Mouse (Mus musculus) layer of hippocampus, adult 8-10 months (tissue): ENCODE results near the gene Icam5. TPM values are rescaled to one million over a fixed set of nuclear protein-coding genes. Genes with fewer than 3 reads are reported as not detected.
A peak's percentile ranks its signal among the peaks of the same experiment; 100 is the strongest.
"Not testable (repeated sequence)": the region's sequence is repeated elsewhere in the genome, so short reads cannot be mapped to it uniquely, and the experiment has no call there.

Experiments
- DNase-seq, 2 experiments: peaks; one replicate each; pipeline ENCODE4 v3.0.0; 2022; ENCODE audit warnings: low spot score in 2 of 2
- total RNA-seq, 4 experiments: library from RNA; stranded (reverse); gene quantifications; 2 replicates each; pipeline ENCODE4 v1.2.4; 2022

The Icam5 gene
- total RNA-seq, result 100 to 1,000 TPM; 302 to 315 (median 304) TPM

DNA sequence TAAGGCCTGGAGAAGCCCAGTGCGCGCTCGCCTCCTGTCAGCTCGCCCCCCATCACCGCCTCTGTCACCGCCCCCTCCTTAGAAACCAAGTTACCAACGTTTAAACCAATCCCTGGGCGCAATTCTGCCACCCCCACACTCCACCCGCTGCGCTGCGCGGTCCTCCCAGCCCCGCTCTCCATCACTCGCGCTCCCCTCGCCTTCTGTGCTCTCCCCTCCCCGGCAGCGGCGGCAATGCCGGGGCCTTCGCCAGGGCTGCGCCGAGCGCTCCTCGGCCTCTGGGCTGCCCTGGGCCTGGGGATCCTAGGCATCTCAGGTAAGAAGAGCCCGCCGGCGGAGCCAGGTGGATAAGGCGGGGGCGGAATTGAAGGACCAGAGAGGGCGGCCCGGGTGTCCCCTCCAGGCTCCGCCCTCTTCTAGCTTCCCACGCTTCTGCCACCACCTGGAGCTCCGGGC, at the start of gene Icam5:
Gene Icam5, plus strand, starts transcription at position 178 of the 456 bp plus-strand sequence.
- DNase-seq, result peak; percentile 83 to 87

DNA sequence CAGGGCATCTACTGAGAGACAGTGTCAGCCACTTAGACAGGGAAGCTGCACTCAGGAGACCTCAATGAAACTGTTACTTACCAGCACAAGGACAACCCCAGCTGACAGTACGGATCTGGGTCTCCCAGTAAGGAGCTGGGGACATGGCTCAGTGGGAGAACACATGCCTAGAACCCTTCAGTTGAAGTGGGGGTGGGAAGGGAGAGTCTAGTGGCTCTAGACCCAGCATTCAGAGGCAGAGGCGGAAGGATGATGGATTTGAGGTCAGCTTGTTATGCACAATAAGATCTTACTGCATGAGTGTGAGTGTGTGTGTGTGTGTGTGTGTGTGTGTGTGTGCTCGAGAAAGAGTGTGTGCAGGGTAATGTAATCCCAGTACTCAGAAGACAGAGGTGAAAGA, 49.7 kb upstream of the Icam5 start:
- DNase-seq, result no peak

DNA sequence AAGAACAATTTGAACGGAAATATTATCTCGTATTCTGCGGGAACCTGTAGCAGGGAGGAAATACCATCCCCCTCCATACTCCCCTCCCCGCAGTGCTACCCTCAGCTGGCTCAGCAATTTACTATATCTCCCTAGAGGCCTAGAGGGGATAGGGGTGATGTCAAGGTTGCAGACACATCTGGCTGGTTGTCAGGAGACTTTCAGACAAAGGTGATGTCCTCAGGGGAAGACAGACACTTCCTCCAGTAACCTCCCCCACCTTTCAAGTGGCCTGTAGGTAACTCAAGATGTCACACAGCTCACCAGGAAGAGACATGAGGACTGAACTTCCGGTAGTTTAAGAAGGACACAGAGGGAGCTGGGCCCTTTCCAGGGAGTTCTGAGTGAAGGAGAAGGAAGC, 48.7 kb upstream of the Icam5 start:
- no peak for DNase-seq

DNA sequence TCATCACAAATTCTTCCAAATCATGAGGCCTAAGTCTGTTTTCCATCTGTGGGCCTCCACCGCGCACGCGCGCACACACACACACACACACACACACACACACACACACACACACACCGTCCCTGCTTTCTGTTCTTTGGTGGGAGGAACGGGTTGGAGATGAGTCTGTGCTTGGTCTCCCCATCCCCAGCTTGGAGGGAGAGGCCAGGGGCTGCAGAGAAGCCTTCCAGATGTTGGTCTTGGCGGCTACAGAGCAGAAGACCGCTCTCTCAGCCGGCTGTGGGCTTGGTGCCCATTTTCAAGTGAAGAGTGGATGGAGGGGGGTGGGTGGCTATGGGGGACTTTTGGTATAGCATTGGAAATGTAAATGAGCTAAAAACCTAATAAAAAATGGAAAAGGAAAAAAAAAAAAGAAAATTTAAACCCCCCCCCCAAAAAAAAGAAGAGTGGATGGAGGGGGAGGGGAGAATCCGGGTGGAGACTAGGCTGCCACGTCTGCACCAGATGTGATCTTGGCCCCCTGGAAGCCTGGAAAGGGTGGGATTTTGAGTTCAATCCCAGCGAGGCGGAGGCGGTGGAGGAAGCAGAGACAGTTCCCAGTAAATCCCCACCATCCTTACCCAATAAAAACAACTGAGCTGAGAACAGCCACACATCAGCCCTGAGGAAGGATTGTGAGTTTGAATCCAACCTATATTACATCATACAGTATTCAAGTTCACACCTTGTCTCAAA, 44.8 kb upstream of the Icam5 start:
- no peak for DNase-seq

- DNase-seq, result no peak
Measured at GRCm38 (mm10) chr9:20987953-20988352, 43.9 kb upstream of the Icam5 start.

DNA sequence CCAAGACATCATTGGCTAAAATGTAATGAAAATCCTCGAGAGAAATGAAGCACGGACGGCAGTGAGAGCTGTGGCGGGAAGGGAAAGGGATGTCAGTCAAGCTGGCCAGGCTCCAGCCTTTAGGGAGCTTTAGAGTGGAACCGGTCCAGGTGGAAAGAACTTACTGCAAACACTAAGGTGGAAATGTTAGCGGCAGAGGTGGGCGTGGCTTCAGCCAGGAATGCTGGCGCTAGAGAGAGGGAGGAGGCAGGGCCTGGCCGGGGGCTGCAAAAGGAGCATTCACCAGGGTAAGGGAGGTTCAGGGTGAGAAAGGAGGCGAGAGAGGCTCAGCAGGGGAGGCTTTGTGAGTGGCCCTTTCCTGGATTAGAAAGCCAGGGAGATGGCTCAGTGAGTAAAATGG, 41.0 kb upstream of the Icam5 start:
- DNase-seq, result no peak

- no peak for DNase-seq
Measured at GRCm38 (mm10) chr9:20991587-20991986, 40.3 kb upstream of the Icam5 start.

DNA sequence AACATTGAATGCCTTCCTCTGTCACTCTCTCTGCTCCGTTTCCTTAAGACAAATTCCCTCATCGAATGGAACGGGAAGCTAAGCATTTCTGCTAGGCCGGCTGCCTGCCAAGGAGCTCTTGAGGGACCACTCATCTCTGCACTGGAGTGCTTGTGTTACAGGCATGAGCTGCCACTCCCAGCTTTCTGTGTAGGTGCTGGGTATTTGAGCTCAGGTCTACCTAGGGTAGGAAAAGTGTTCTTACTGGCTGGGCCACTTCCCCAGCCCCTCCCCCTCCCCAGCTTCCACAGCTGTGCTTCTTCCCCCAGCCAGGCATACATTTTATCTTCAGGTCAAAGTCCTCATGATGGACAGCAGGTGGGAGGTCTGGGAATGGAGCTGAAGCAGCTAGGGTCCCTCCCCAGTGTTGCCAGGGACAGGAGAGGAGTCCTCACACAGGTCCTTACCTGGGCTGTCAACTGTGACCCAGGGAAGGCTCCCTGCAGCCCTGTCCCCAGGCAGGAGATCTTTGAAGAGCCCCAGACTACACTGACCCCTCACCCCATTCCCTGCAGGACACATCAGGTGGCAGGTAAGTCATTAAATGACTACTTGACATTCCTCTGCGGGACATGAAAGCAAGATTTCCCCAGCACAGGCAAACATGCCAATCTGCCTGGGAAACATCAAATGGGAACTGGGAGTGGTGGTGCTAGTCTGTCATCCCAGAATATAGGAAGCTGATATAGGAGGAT, 38.5 kb upstream of the Icam5 start:
- DNase-seq, result no peak

DNA sequence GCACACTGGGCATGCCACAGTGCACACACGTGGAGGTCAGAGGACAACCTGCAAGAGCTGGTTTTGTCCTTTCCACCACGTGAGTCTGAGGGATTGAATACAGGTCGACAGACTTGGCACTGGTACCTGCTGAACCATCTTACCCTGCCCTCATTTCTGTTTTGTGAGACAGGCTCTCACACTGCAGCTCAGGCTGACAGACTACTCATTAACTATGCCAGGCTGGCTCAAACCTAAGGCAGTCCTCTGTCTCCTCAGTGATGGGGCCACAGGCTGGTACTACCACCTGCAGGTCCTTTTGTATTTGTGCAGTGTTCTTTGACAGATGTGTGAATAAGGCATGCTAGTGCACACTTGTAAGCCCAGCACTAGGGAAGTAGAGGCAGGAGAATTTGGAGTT, 36.8 kb upstream of the Icam5 start:
- DNase-seq, result no peak

DNA sequence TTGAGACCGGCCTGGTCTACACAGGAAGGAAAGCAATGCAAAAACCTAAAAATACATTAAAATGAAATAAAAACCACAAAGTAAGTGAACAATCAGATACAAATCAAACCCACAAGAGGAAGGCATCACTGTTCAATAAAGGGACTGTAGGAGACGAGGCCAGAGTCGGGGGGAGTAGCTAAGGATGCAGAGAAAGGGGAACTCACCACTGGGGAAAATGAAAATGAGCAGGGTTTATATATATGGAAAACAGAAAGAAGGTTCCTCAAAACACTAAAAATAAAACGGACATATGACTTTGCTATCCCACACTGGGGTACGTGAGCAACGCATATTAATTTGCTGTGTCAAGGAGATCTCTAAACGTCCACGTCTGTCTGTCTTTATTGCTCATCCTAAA, 34.8 kb upstream of the Icam5 start:
- DNase-seq, result no peak

- DNase-seq, result not testable (repeated sequence)
Measured at GRCm38 (mm10) chr9:20998337-20998736, 33.5 kb upstream of the Icam5 start.

DNA sequence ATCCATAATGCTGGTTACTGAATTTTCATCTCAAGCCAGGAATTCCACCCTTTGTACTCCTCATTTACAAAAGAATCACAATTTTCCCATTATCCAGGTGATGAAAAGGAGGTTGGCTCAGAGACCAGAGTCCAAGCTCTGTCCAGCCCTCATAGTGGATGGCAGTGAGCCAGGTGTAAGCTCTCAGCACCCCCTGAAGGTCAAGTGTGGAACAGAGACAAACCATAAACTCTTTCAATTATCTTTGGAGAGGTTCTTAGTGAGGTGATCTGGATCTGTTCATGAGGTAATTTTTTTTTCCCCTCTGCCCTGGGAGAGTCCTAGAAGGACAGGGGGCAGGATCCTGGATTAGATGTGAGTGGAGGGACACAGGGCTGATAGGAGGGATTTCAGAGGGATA, 31.1 kb upstream of the Icam5 start:
- no peak for DNase-seq

GRCm38 (mm10) chr9:21001651-21002200, 30.1 kb upstream of the Icam5 start:
- no peak for DNase-seq

DNA sequence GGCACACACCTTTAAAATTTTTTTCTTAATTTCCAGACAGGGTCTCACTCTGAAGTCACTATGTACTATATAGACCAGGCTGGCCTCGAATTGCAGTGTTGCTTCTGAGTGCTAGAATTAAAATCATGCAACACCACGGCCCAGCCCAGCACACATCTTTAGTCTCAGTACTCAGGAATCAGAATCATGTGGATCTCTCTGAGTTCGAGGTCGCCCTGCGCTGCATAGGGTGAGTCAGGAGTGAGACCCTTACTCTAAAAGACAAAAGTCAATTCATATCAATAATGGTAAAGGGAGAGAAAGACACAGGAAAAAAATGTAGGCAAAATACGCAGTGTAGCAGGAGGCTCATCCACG, 29.6 kb upstream of the Icam5 start:
- no peak for DNase-seq

DNA sequence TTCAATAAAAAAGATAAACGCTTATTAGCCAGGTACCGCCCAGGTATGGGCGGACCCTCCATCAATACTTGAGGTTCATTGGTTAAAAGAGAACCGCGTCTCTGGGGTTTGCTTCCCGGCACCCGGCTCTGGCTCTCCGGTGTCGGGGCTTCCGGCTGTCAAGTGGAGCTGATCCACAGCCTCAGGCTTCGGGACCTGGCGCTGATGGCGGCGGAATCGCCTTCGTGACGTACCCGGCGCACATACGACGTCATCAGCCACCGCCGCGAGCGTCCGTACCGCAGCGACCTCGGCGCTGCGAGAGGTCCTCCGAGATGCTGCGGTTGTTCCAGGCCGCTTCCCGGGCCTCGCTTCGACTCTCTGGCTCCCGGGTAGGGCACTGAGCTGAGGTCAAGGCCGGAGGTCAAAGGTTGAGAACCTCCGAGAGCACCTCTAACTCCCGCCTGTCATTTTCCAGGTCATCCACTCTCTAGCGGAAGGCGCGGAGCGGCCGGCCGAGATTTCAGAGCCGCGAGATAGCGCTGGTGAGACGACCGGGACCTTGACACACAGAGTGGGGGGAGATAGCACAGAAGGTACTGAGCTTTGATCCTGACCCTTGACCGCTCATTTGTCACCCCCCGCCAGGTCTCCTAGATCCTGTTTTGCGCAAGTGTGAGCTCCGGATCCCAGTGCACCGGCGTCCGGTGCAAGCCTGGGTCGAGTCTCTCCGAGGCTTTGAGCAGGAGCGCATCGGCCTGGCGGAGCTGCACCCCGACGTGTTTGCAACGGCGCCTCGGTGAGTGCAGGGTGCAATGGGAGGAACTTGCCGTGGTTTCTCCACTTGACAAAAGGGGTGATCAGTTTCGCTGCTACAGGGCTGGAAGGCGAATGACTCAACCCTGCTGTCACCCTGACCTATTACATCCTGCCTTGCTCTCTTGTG, 29.0 kb upstream of the Icam5 start, which contains the start of gene Mrpl4:
Gene Mrpl4, plus strand, starts transcription at position 112 of the 925 bp plus-strand sequence.
- DNase-seq, result peak; percentile 79 to 89

GRCm38 (mm10) chr9:21007313-21007952, 24.4 kb upstream of the Icam5 start:
- DNase-seq, result no peak

DNA sequence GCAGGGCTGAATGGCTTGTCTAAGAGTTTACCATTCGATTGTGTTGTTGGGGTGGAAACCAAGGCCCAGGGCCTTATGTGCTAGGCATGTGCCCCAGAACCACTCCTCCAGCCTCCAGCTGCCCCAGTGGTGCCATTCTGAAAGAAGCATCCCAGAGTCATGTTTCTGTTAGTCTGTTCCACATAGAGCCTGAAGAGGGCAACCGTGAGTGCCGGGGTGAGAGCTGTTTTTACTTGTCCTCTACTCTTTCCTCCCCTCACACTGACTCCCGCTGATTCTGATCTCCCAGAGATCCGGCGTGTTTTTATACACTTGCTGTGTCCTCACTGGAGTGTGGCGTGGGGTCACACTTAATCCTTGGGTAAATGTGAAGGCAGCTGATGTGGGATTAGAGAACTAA, 23.9 kb upstream of the Icam5 start:
- DNase-seq, result no peak

GRCm38 (mm10) chr9:21010362-21010761, 21.5 kb upstream of the Icam5 start:
- no peak for DNase-seq

- DNase-seq, result not testable (repeated sequence)
Measured at GRCm38 (mm10) chr9:21010939-21011541, 20.8 kb upstream of the Icam5 start.

GRCm38 (mm10) chr9:21011846-21012312, 20.0 kb upstream of the Icam5 start:
- DNase-seq, result peak in 1 of 2 experiments; percentile 14
